Comparison of ENCODE assay signal across 8 mouse cellular contexts in genomic region chr11:101424105-101424851, GRCm38 (mm10). TPM values are rescaled to one million over a fixed set of nuclear protein-coding genes. Genes with fewer than 3 reads are reported as not detected.
DNase-seq lines count a peak whose midpoint lies in the region; ATAC-seq and TF ChIP-seq lines count a peak whose summit lies in the region.

Gene Gm27029, minus strand, starts transcription at chr11:101424796.

- ATAC-seq in kidney, embryonic 14.5 days (ENCODE audit: low FRiP score, low TSS enrichment) = peak; percentile 68
- peak; percentile 66 for ATAC-seq in Patski
- ATAC-seq in forebrain, embryonic 16.5 days = peak; percentile 50
- peak; percentile 83 for ATAC-seq in intestine, embryonic 16.5 days
- peak; percentile 63 for ATAC-seq in stomach, embryonic 14.5 days (ENCODE audit: insufficient number of reproducible peaks, insufficient read depth, low FRiP score, low read depth)

- no peak for TF ChIP-seq CTCF in Patski (IDR thresholded peaks at IDR 0.05)

- POLR2A ChIA-PET in Patski (lab: Charles Lee) = interaction anchor here (1.0 to 1.5 kb wide), 2 partner anchors 10 to 20 kb away, joined by 3 to 6 read pairs; no protein-coding TSS in a partner anchor

- WGBS in kidney, embryonic 14.5 days = 3% methylated on average over 23 of the region's 23 CpGs
- 5% methylated on average over 23 of the region's 23 CpGs for WGBS in forebrain, embryonic 16.5 days
- 5% methylated on average over 23 of the region's 23 CpGs for WGBS in intestine, embryonic 16.5 days
- 3% methylated on average over 23 of the region's 23 CpGs for WGBS in stomach, embryonic 14.5 days

- H3K9ac ChIP-seq in kidney, embryonic 14.5 days (ENCODE audit: low read depth, low read length) = peak within 1 kb of the TSS; percentile 82
- peak within 1 kb of the TSS; percentile 82 for H3K9ac ChIP-seq in forebrain, embryonic 16.5 days (replicated peaks; ENCODE audit: low read depth, low read length)
- peak within 1 kb of the TSS; percentile 94 for H3K9ac ChIP-seq in intestine, embryonic 16.5 days (ENCODE audit: low read depth, low read length)
- H3K9ac ChIP-seq in stomach, embryonic 14.5 days (replicated peaks; ENCODE audit: low read depth, low read length) = peak within 1 kb of the TSS; percentile 60

- peak within 1 kb of the TSS; percentile 78 for H3K4me2 ChIP-seq in kidney, embryonic 14.5 days (replicated peaks; ENCODE audit: low read depth, low read length)
- peak within 1 kb of the TSS; percentile 92 for H3K4me2 ChIP-seq in forebrain, embryonic 16.5 days (ENCODE audit: low read length)
- H3K4me2 ChIP-seq in intestine, embryonic 16.5 days (ENCODE audit: low read depth, low read length) = peak within 1 kb of the TSS; percentile 88
- H3K4me2 ChIP-seq in stomach, embryonic 14.5 days (replicated peaks; ENCODE audit: low read depth, low read length) = peak within 1 kb of the TSS; percentile 88

- no peak for DNase-seq in kidney, adult 8-10 months
- no peak for DNase-seq in Patski (ENCODE audit: low read depth, low spot score)
- peak; percentile 23 for DNase-seq in lung, postnatal 36 days
- DNase-seq in retina, postnatal 1 day = no peak

- H3K4me1 ChIP-seq in kidney, embryonic 14.5 days (ENCODE audit: control insufficient read depth, insufficient read depth, low read length) = peaks cover 19% of the 10 kb centered on the region
- peaks cover 25% of the 10 kb centered on the region for H3K4me1 ChIP-seq in forebrain, embryonic 16.5 days (replicated peaks; ENCODE audit: control insufficient read depth, insufficient read depth, low read length)
- peaks cover 19% of the 10 kb centered on the region for H3K4me1 ChIP-seq in intestine, embryonic 16.5 days (ENCODE audit: control insufficient read depth, insufficient read depth, low read length)
- peaks cover 19% of the 10 kb centered on the region; the same call in 1 of the 2 replicates for H3K4me1 ChIP-seq in stomach, embryonic 14.5 days (ENCODE audit: control insufficient read depth, insufficient read depth, low read length)

- peak within 1 kb of the TSS; percentile 80 for H3K27ac ChIP-seq in kidney, embryonic 14.5 days (ENCODE audit: low read depth, low read length)
- peak within 1 kb of the TSS; percentile 87 for H3K27ac ChIP-seq in forebrain, embryonic 16.5 days (ENCODE audit: low read length)
- H3K27ac ChIP-seq in intestine, embryonic 16.5 days (ENCODE audit: low read length) = peak within 1 kb of the TSS; percentile 92
- peak within 1 kb of the TSS; percentile 86 for H3K27ac ChIP-seq in stomach, embryonic 14.5 days (ENCODE audit: low read length)

- H3K9me3 ChIP-seq in kidney, embryonic 14.5 days (ENCODE audit: control insufficient read depth, low read length) = no peaks in the 10 kb centered on the region
- no peaks in the 10 kb centered on the region for H3K9me3 ChIP-seq in forebrain, embryonic 16.5 days (ENCODE audit: control insufficient read depth, low read length)
- H3K9me3 ChIP-seq in intestine, embryonic 16.5 days (ENCODE audit: control insufficient read depth, low read length) = no peaks in the 10 kb centered on the region
- no peaks in the 10 kb centered on the region for H3K9me3 ChIP-seq in stomach, embryonic 14.5 days (ENCODE audit: control insufficient read depth, low read depth, low read length)

- CTCF ChIA-PET in Patski (lab: Charles Lee) = interaction anchor here (1.0 kb wide), 1 partner anchor 18 kb away, joined by 3 read pairs; the partner anchor contains the start of gene Rpl27

- no peaks in the 10 kb centered on the region; the same call in 1 of the 2 replicates for H3K36me3 ChIP-seq in kidney, embryonic 14.5 days (ENCODE audit: control insufficient read depth, insufficient read depth, low read length)
- H3K36me3 ChIP-seq in forebrain, embryonic 16.5 days (ENCODE audit: control insufficient read depth, insufficient read depth) = no peaks in the 10 kb centered on the region
- H3K36me3 ChIP-seq in intestine, embryonic 16.5 days (ENCODE audit: control insufficient read depth, insufficient read depth, low read length) = no peaks in the 10 kb centered on the region
- H3K36me3 ChIP-seq in stomach, embryonic 14.5 days (ENCODE audit: control insufficient read depth, insufficient read depth, low read length) = no peaks in the 10 kb centered on the region; the same call in 1 of the 2 replicates

- in situ Hi-C loops in Patski (cut with MboI; ENCODE audit: low pct_unique_long_range_greater_than_20kb) = no loop called here

- no peaks in the 10 kb centered on the region for H3K27me3 ChIP-seq in kidney, embryonic 14.5 days (ENCODE audit: control insufficient read depth, insufficient read depth, low read length)
- H3K27me3 ChIP-seq in Patski = no peaks in the 10 kb centered on the region
- H3K27me3 ChIP-seq in forebrain, embryonic 16.5 days (replicated peaks; ENCODE audit: control insufficient read depth, insufficient read depth, low read length) = no peaks in the 10 kb centered on the region
- no peaks in the 10 kb centered on the region for H3K27me3 ChIP-seq in intestine, embryonic 16.5 days (replicated peaks; ENCODE audit: control insufficient read depth, insufficient read depth, low read length)
- no peaks in the 10 kb centered on the region for H3K27me3 ChIP-seq in stomach, embryonic 14.5 days (ENCODE audit: control insufficient read depth, insufficient read depth, low read length)

- H3K4me3 ChIP-seq in kidney, embryonic 14.5 days (ENCODE audit: low read length) = peak within 1 kb of the TSS; percentile 95
- peak within 1 kb of the TSS; percentile 97 for H3K4me3 ChIP-seq in forebrain, embryonic 16.5 days (replicated peaks; ENCODE audit: low read length)
- peak within 1 kb of the TSS; percentile 97 for H3K4me3 ChIP-seq in intestine, embryonic 16.5 days (ENCODE audit: low read length)
- H3K4me3 ChIP-seq in stomach, embryonic 14.5 days (ENCODE audit: low read depth, low read length) = peak within 1 kb of the TSS; percentile 97

RNA-seq across cellular contexts. Expression of gene Gm27029, which starts in this region (rescaled TPM):
- polyA plus RNA-seq in kidney, embryonic 14.5 days (2014; fragmentation: Nextera tagmentation; extraction: Ambion mirVana) = 10.4 and 11.5 TPM in 2 replicates
- polyA plus RNA-seq in Patski (2021) = 7.6 TPM
- 5.7 and 7.7 TPM in 2 replicates for polyA plus RNA-seq in forebrain, embryonic 16.5 days (2015; fragmentation: Nextera tagmentation; extraction: Ambion mirVana)
- 7.2 and 10.1 TPM in 2 replicates for polyA plus RNA-seq in intestine, embryonic 16.5 days (2015; fragmentation: Nextera tagmentation; extraction: Ambion mirVana)
- 8.5 and 9.8 TPM in 2 replicates for polyA plus RNA-seq in stomach, embryonic 14.5 days (2014; fragmentation: Nextera tagmentation; extraction: Ambion mirVana)
